Mouse (Mus musculus): Measurements from ENCODE around the gene Gm20379.

Gene Gm20379

DNA sequence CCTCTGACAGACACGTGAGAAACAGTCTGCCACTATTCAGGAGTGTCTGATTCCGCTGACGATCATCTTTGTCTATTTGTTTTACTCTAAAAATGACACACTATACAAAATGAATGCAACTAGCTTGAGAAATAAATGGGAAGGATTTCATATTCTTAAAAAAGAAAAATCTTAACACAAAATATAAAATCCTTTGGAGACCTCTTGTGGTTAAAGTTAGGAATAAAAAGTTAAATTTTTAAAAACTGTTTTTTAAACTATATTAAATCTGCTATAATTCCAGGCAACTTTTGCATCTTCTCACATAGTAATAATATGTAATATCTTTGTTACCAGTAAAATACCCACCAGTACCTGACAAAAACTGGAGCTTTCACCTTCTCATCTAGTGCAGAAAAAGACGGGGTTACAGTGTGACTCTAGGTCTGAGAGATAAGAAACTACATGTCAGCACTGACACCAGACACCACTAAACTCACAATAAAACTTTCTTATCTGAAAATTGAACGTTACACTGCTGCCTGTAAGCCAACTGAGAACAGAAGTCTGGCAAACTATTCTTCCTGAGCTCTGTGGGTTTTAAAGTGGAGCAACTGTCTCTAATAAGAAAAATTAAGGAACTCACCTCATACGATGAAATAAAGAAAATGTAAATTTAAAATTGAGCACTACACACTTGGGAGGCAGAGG, 32.1 kb downstream of the Gm20379 start:
- DNase-seq = no peak

DNA sequence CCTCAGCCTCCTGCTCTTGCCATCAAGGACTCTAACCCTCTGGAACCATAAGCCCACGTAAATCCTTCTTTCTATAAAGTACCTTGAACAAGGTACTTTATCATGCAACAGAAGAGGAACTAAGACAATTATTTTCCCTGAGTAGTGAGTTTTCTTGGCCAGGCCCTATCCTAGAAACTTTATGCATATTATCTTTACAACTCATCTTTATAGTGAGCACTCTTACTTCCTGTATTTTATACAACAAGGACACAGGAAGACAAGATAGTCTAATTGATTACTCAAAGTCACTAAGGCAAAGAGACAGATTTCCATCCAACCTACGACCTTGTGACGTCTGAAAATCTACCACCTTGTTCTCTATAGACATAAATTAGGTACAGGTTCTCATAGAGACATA, 34.0 kb downstream of the Gm20379 start:
- DNase-seq = no peak

DNA sequence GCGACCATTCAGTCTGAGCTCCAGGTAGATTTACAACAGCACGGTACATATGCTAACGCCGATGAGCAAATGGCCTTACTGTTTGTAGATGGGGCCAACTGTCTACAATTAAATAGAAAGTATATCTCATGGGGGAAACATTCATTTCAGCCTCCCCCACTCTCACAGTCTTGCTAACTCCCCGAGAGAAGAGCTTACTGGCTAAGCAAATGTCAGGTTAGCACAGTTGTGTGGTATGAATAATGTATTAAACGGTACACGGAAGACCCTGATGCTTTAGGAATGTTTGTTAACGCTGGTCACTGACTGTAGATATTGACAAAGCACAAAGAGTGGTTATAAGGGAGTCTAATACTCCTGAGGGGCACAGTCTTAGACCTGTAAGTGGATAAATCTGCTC, 38.3 kb downstream of the Gm20379 start:
- DNase-seq = no peak

DNA sequence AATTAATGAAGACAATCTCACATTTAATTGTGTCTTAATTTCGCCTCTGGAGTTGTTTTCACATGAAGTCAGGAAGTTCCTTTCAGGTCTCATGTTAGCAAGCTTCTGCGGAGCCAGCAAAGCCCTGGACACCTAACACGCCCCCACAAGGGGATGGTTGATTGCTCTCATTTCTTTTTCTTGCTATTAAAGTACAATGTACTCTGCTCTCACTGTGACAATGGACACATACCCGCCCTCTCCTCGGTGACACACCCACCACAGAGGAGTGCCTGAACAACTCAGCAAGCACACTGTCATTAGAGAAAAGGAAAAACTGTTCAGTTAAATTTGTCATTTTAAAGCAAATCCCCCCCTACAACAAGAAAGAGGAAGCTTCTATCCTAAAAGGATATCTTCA, 40.6 kb downstream of the Gm20379 start:
- DNase-seq = no peak

DNA sequence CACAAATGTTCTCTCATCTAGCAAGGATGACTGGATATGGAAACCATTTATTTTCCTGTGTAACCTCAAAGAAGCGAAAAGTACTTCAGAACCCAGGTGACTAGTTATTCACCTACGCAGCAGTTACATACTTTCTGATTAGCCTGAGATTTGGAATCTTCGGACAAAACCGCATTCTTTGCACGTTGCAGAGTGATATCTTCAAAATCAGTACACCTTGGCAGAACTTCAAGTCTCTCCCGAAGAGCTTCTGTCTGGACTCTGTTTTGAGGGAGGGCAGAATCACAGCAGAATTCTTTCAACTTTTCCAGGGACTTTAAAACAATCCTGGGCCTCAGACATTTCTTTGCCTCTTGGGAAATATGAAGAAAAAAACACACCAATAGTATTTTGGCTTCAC, 45.3 kb downstream of the Gm20379 start:
- no peak for DNase-seq

DNA sequence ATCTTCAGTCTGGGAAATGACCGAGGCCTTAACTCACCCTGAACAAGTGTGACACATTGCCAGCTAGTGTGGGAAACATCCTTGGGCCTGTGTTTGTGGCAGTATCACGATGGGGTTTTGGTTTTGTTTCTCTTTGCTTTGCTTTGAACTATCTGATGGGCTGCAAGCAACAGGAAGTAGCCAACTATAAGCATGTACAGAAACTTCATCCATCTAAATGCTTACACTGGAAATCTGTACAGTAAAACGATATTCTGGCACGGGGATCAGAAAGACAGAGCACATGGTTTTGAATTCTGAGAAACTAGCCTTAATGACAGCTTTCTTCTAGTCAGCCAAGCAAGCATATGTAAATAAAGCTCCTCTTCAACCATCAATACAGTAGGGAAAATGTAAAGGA, 48.2 kb downstream of the Gm20379 start:
- DNase-seq = no peak

DNA sequence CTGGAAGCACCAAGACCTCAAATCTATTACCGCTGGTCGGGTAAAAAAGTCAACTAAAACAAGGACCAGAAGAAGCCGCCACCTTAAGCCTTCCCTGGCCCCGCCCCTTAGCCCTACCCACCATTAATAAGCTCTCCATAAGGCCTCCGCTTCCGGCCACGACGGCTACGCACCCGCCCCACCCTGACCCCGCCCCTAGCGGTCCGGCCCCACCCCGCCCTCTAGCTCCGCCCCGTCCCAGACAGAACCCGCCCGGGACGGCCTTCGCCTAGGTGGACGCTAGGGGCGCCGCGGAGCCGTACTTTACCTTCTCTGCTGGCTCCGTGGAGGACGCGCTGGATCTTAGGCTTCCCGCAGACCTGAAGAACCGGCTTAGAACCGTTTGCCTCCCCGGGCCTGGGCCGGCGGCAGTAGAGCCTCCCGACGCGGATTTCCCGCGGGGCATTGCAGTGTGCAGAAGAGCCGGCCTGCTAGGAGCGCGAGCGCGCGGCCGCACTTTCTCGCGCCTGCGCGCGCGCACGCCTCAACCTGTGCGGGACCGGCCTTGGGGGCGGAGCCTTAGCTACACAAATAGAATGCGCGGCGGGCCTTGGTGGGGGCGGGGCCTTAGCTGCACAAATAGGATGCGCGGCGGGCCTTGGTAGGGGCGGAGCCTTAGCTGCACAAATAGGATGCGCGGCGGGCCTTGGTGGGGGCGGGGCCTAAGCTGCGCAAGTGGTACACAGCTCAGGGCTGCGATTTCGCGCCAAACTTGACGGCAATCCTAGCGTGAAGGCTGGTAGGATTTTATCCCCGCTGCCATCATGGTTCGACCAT, 48.9 kb downstream of the Gm20379 start, which contains the start of the genes Dhfr and Msh3:
TSS of gene Dhfr (plus strand) at position 271 of the 816 bp plus-strand sequence.
TSS of gene Msh3 (minus strand) at position 548 of the 816 bp plus-strand sequence.
- peak; percentile 99 for DNase-seq

DNA sequence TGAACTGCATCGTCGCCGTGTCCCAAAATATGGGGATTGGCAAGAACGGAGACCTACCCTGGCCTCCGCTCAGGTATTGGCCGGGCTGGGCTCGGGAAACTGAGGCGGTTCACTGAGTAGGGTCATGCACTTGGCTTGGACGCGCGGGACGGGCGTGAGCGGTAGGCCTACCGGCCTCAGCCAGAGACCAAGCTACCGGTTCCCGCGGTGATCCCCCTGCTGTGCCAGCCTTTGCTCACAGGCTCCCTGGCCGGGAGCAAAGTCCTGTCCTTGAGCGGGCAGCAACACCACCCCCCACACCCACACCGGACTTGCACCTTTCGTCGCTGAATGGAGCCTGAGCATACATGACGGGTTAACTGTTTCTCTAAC, 49.5 kb downstream of the Gm20379 start:
- DNase-seq = no peak

DNA sequence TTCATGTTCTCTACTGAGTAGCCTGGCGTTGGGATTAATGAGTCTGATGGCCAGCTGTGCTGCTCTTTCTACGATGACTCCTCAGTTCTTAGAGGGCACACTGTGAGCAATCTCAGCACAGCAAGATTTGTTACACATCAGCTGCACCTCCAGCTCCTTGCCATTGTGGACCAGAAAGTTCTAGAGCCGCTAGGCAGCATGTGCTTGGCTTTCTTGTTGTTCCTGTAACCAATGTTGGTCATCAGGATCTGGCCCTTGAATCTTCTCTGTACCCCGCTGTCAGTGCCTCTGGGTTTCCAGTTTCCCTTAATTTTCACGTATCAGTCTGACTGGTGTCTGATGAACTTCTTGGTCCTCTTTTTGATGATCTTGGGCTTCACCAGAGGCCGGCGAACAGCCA, 50.6 kb downstream of the Gm20379 start:
- no peak for DNase-seq
